Mouse (Mus musculus): ENCODE measurements around the gene Mtmr14. TPM values are rescaled to one million over a fixed set of nuclear protein-coding genes. Genes with fewer than 3 reads are reported as not detected.
A peak's percentile ranks its signal among the peaks of the same experiment; 100 is the strongest.

The Mtmr14 gene
- polyA plus RNA-seq, 1 experiment from 2014 or later, result 42.0 TPM

DNA sequence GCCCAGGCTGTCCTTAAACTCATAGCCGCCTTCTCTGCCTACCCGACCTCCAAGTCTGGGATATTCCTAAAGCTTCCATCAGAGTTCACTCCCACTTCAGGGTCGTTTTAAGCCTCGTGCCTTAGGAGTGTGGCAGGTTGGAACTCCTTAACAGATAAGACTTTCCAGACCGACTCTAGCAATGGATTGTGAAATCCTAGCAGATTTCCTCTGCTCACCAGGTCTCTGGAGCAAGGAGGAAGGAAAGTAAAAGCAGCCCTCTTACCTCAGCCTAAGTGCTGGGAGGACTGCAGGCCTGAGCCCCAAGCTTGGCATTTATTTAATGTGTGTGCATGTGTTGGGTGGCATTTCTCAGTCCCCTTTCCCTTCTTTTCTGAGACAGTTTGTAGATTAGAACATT lies 13.1 kb downstream of the Mtmr14 start:
- H3K9me3 ChIP-seq, result no peaks in the 10 kb centered on the region
- H3K4me3 ChIP-seq, result no peak overlapping the region
- H3K36me3 ChIP-seq (replicated peaks), result peaks cover 75% of the 10 kb centered on the region
- DNase-seq (ENCODE audit: extremely low spot score, low spot score), result no peak
- no peaks in the 10 kb centered on the region for H3K27me3 ChIP-seq (ENCODE audit: poor library complexity, severe bottlenecking)
- no peak overlapping the region for H3K27ac ChIP-seq
- WGBS, result 87% methylated on average over 5 of the region's 5 CpGs
- no peaks in the 10 kb centered on the region for H3K4me1 ChIP-seq

DNA sequence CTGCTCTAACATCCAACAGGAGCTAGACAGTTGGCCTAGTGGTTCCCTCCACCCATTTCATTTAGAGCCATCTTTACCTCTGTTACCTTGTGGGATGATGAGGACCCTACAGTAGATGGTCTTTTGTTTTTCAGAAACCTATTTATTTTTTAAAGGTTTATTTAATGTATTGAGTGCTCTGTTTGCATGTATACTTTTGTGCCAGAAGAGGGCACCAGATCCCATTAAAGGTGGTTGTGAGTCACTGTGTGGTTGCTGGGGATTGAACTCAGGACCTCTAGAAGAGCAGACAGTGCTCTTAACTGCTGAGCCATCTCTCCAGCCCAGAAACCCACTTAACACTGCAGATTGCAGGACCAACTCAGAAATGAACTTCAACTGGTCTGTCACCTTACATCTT lies 14.3 kb downstream of the Mtmr14 start:
- H3K36me3 ChIP-seq (replicated peaks), result peaks cover 86% of the 10 kb centered on the region
- no peaks in the 10 kb centered on the region for H3K27me3 ChIP-seq (ENCODE audit: poor library complexity, severe bottlenecking)
- no peak for DNase-seq (ENCODE audit: extremely low spot score, low spot score)
- no peaks in the 10 kb centered on the region for H3K9me3 ChIP-seq
- H3K4me1 ChIP-seq, result no peaks in the 10 kb centered on the region
- H3K27ac ChIP-seq, result no peak overlapping the region
- H3K4me3 ChIP-seq, result no peak overlapping the region

DNA sequence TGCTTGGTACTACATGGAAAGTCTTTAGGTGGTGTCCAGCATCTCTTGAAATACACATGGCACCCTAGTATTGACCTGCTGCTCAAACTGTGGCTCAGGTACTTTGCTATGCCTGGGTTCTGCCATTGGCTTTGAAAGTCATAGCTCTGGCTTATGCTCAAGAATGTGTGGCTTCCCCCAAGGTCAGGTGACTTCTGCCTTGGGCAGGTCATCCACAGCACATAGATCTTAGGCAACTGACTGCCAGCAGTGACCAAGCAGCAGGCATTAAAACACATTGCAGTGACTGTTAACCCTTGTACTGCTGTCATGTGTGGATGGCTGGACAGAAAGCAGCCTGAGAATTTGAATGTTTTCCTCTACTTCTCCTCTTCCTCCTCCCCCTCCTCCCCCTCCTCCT lies 17.3 kb downstream of the Mtmr14 start:
- no peak for DNase-seq (ENCODE audit: extremely low spot score, low spot score)
- peaks cover 93% of the 10 kb centered on the region for H3K36me3 ChIP-seq (replicated peaks)

DNA sequence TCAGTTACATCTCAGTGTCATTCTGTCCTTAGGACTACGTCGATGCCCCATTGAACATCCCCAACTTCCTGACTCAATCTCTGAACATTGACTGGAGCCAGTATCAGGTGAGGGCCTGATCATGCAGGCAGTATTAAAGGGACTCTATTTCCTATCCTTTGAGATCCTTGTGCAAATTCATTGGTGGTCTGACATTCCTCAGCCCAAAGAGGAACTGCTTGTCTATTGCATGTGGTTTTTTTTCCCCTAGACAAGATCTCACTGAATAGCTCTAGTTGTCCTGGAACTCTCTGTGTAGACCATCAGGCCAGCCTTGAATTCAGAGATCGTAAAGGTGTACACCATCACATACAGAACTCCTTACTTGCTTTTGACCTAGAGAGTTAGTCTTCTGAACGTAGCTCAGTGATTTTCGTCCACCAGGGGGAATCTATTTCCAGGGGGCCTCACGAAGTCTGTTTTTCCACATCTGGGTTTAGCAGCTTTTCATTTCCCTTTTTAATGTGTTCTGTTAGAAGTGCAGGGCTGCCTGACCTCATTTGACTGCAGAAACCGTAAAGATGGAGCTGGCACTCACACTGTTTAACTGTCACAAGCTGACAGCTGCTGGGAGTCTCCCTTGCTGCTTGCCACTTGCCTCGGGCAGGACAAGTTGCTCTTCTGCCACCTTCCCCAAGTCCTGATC lies 23.7 kb downstream of the Mtmr14 start:
- Histone ChIP-seq H3K4me3 (no peak overlapping the region), H3K36me3 (replicated peaks) (peaks cover 97% of the 10 kb centered on the region), H3K27ac (no peak overlapping the region), H3K4me1 (no peaks in the 10 kb centered on the region), H3K9me3 (no peaks in the 10 kb centered on the region), H3K27me3 (ENCODE audit: poor library complexity, severe bottlenecking) (no peaks in the 10 kb centered on the region)
- no peak for DNase-seq (ENCODE audit: extremely low spot score, low spot score)
- WGBS, result 90% methylated on average over 8 of the region's 8 CpGs

More for the DNA sequence above, 17.3 kb downstream of the Mtmr14 start:
- Histone ChIP-seq H3K9me3 (no peaks in the 10 kb centered on the region), H3K4me1 (no peaks in the 10 kb centered on the region), H3K27ac (no peak overlapping the region), H3K27me3 (ENCODE audit: poor library complexity, severe bottlenecking) (no peaks in the 10 kb centered on the region), H3K4me3 (no peak overlapping the region)

DNA sequence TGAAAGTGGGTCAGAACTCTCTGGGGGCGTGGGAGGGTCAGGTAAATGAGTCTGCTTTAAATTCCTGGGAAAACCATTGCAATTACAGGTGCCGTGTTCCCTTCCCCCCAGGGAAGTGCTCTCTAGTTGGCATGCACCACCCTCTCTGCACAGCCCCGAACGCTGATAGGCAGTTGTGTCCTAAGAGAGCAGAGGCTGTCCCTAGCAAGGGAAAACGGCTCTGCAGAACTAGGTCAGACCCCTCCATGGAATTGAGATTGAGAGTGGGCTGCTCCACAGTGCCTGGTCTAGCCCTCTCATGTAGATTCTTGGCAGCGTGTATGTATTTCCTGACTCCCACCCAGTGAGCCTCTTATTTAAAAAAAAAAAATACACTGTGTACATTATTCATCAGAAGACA lies 25.9 kb downstream of the Mtmr14 start:
- Histone ChIP-seq H3K4me1 (no peaks in the 10 kb centered on the region), H3K9me3 (no peaks in the 10 kb centered on the region), H3K4me3 (no peak overlapping the region), H3K27ac (no peak overlapping the region), H3K27me3 (ENCODE audit: poor library complexity, severe bottlenecking) (no peaks in the 10 kb centered on the region), H3K36me3 (replicated peaks) (peaks cover 99% of the 10 kb centered on the region)
- no peak for DNase-seq (ENCODE audit: extremely low spot score, low spot score)
- WGBS, result 91% methylated on average over 6 of the region's 6 CpGs

DNA sequence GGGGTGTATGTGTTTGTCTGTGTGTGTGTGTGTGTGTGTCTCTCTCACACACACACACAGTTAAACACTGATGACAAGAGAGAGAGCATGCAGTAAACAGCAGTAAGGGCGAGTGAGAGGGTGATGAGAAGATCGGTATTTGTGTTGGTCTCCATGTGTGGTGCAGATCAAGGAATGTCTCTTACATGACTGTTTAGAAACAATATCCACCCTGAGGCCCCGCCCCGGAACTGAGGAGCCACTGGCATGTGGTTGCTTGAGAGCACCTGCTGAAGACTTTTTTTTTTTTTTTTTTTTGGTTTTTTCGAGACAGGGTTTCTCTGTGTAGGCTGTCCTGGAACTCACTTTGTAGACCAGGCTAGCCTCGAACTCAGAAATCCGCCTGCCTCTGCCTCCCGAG lies 26.8 kb downstream of the Mtmr14 start:
- peaks cover 99% of the 10 kb centered on the region for H3K36me3 ChIP-seq (replicated peaks)
- 93% methylated on average over 8 of the region's 8 CpGs for WGBS
- H3K4me3 ChIP-seq, result no peak overlapping the region

DNA sequence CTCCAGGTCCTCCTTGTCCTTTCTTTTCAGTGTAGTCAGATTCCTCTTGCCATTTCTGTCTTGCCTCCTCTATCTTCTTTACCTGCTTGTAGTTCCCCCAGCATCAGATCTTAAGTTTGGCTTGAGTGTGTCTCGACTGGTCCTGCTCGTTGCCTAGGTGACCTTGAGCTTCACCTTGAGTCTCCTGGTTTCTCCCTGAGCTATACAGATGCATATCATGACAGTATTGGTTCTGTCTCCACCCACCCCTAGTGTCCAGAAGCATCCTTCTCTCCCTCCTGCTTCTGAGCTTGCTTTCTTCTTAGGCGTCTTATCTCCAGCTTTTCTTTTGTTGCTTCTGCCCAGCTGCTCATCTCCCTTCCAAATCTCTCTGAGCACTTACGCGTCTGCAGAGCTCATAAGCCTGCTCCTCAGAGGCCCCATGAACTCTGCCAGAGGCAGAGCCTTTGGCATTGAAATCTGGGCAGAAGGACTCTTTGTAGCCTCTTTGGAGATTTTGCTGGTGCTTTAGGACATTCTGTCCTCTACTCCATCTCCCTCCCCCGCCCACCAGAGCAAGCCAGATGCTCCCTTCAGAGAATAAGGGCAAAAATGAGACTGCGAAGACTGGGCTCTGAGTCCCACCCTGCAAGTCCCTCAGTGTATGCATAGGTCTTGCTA lies 29.5 kb downstream of the Mtmr14 start:
- WGBS, result 92% methylated on average over 7 of the region's 7 CpGs
- H3K27ac ChIP-seq, result no peak overlapping the region

More for the DNA sequence above, 26.8 kb downstream of the Mtmr14 start:
- H3K9me3 ChIP-seq, result no peaks in the 10 kb centered on the region
- no peaks in the 10 kb centered on the region for H3K27me3 ChIP-seq (ENCODE audit: poor library complexity, severe bottlenecking)
- H3K27ac ChIP-seq, result no peak overlapping the region
- no peaks in the 10 kb centered on the region for H3K4me1 ChIP-seq
- DNase-seq (ENCODE audit: extremely low spot score, low spot score), result no peak

DNA sequence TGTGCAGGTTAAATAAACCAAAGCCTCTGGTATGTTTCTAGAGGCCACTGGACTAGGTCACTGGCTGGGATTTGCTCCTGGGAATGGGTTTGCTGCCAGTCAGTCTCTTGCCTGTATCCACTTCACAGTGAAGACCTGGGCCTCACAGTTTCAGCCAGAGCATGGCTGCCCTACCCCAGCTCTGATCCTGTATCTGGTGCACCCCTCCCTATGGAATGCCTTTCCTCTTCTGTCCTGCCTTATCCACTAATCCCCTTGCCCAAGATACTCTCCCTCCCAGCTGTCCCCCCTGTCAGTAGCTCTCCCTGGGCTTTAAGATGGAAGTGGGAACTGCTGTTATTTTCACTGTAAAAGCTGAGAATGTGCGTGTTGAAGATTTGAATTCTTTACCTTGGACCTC lies 30.3 kb downstream of the Mtmr14 start:
- peaks cover 99% of the 10 kb centered on the region for H3K36me3 ChIP-seq (replicated peaks)
- H3K27ac ChIP-seq, result no peak overlapping the region
- no peak overlapping the region for H3K4me3 ChIP-seq
- no peaks in the 10 kb centered on the region for H3K27me3 ChIP-seq (ENCODE audit: poor library complexity, severe bottlenecking)
- 95% methylated on average over 1 of the region's 1 CpGs for WGBS
- no peaks in the 10 kb centered on the region for H3K9me3 ChIP-seq
- H3K4me1 ChIP-seq, result no peaks in the 10 kb centered on the region
- DNase-seq (ENCODE audit: extremely low spot score, low spot score), result no peak

More for the DNA sequence above, 29.5 kb downstream of the Mtmr14 start:
- Histone ChIP-seq H3K9me3 (no peaks in the 10 kb centered on the region), H3K36me3 (replicated peaks) (peaks cover 99% of the 10 kb centered on the region), H3K27me3 (ENCODE audit: poor library complexity, severe bottlenecking) (no peaks in the 10 kb centered on the region), H3K4me1 (no peaks in the 10 kb centered on the region), H3K4me3 (no peak overlapping the region)
- DNase-seq (ENCODE audit: extremely low spot score, low spot score), result no peak

DNA sequence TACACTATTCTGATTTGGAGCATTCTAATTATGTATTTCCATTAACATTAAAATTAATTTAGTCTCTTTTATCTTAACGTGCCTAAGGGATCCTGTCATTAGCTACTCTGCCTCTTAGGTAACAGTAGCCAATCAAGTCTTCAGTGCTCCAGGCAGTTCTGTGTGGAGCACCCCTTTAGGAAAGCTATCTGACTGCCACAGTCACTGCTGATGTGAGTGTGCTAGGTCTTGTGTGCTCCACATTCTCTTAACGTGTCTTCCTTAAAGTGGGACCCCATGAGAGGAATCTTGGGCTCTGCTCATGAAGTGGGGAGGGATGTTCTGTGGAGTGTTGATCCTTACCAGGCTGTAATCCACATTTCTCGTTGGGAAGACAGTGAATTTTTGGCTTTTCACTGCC lies 34.7 kb downstream of the Mtmr14 start:
- Histone ChIP-seq H3K27ac (no peak overlapping the region), H3K36me3 (replicated peaks) (peaks cover 86% of the 10 kb centered on the region), H3K4me1 (no peaks in the 10 kb centered on the region), H3K4me3 (no peak overlapping the region), H3K27me3 (ENCODE audit: poor library complexity, severe bottlenecking) (no peaks in the 10 kb centered on the region), H3K9me3 (no peaks in the 10 kb centered on the region)
- WGBS, result 88% methylated on average over 3 of the region's 3 CpGs
- no peak for DNase-seq (ENCODE audit: extremely low spot score, low spot score)

DNA sequence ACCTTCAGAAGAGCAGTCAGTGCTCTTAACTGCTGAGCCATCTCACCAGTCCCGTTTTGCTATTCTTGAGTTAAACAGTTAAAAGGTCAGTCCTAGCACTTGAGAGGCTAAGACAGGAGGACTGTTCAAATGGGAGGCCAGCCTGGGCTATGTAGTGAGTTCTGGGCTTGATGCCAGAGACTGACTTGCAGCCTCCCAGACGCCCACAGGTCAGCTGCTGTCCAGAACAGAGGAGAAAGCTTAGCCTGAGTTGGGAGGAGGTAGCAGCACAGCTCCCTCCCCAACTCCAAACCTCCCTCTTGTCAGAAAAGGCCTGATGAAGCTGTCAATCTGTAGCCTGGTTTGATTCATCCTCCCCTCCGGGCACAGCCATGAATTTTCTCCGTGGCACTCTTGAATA lies 39.2 kb downstream of the Mtmr14 start:
- Histone ChIP-seq H3K27me3 (ENCODE audit: poor library complexity, severe bottlenecking) (peaks cover 15% of the 10 kb centered on the region), H3K36me3 (replicated peaks) (peaks cover 54% of the 10 kb centered on the region), H3K27ac (no peak overlapping the region), H3K4me3 (no peak overlapping the region), H3K4me1 (no peaks in the 10 kb centered on the region), H3K9me3 (no peaks in the 10 kb centered on the region)
- DNase-seq (ENCODE audit: extremely low spot score, low spot score), result no peak
- 79% methylated on average over 4 of the region's 4 CpGs for WGBS

DNA sequence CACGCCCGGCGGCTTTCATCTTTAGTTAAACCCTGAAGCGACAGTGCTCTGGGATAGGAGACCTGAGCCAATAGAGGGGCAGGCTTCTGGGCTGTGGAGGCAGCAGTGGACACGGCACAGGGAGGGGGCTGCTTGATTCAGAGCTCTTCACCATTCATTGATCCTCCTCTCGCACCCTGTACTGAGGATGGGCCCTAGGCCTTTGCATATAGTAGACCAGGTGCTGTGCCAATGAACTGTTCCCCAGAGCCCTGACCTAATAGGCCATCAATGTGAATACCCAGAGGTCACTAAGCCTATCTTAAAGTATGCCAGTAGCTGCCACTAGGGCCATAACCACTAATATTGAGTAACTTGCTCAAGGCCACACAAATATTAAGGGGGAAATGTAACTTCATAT lies 44.0 kb downstream of the Mtmr14 start:
- Histone ChIP-seq H3K4me1 (peaks cover 17% of the 10 kb centered on the region), H3K9me3 (no peaks in the 10 kb centered on the region), H3K27ac (no peak overlapping the region), H3K36me3 (replicated peaks) (peaks cover 18% of the 10 kb centered on the region), H3K4me3 (no peak overlapping the region), H3K27me3 (ENCODE audit: poor library complexity, severe bottlenecking) (peaks cover 58% of the 10 kb centered on the region)
- 65% methylated on average over 6 of the region's 6 CpGs for WGBS
- no peak for DNase-seq (ENCODE audit: extremely low spot score, low spot score)

DNA sequence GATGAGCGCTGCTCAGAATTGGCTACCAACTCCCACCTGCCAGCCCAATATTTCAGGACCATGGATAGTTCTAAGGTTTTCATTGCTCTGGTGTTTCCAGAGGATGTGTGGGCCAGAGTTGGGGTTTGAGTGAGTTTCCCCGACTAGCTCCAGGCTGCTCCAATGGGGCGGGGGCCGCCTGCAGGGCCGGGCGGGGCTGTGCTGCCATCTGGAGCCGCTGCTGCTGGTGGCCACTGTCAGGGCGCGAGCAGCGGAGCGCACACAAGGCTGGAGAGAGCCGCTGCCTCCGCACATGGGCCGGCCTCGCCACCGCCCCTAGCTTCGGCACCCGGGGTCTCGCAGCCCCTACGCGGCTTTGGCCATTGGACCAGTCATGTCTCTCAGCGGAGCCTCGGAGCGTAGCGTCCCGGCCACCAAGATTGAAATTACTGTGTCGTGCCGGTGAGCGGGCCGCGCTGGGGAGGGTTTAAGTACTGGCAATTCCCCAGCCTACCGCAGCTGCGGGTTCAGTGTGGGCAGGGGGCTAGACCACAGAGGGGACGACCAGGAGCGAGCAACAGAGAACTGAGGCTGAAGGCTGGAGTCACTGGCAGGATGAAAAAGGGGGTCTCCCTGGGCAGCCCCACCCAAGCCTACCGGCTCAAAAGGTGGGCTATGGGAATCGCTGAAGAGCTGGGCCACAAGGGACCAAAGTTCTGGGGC lies 44.6 kb downstream of the Mtmr14 start, which contains the start of gene Cpne9:
TSS of gene Cpne9 (plus strand) at position 207 of the 702 bp plus-strand sequence.
- H3K4me3 ChIP-seq, result peak within 1 kb of the TSS; percentile 39
- 2% methylated on average over 37 of the region's 37 CpGs for WGBS
- H3K36me3 ChIP-seq (replicated peaks), result peaks cover 13% of the 10 kb centered on the region
- H3K27ac ChIP-seq, result no peak within 1 kb of the TSS; the same call in 1 of the 2 replicates
- peak; percentile 45 for DNase-seq (ENCODE audit: extremely low spot score, low spot score)
- peaks cover 17% of the 10 kb centered on the region for H3K4me1 ChIP-seq
- H3K27me3 ChIP-seq (ENCODE audit: poor library complexity, severe bottlenecking), result peaks cover 58% of the 10 kb centered on the region
- H3K9me3 ChIP-seq, result no peaks in the 10 kb centered on the region

DNA sequence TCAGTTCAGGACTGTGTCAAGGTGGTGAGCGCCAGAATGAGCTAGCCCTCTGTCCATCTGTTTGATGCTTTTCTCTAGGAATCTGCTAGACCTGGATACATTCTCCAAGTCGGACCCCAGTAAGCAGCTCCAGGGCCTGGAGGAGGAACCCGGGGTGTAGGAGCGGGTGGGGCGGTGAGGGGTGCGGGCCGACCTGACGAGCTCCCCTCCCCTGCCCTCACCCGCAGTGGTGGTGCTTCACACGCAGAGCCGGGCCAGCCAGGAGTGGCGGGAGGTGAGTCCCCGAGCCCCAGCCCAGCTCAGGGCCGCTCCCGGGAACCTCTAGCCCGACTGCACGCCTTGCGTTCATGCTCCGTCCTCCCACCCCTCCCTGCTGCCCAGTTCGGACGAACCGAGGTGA lies 45.3 kb downstream of the Mtmr14 start:
- Histone ChIP-seq H3K9me3 (no peaks in the 10 kb centered on the region), H3K27me3 (ENCODE audit: poor library complexity, severe bottlenecking) (peaks cover 58% of the 10 kb centered on the region), H3K27ac (no peak overlapping the region), H3K4me3 (peak overlapping the region; percentile 39), H3K4me1 (peaks cover 17% of the 10 kb centered on the region), H3K36me3 (replicated peaks) (peaks cover 7% of the 10 kb centered on the region)
- under 1% methylated on average over 22 of the region's 22 CpGs for WGBS
- DNase-seq (ENCODE audit: extremely low spot score, low spot score), result no peak

Data from forebrain, embryonic 10.5 days (tissue).